Mouse (Mus musculus) neural tube, embryonic 14.5 days (tissue): ENCODE results near the gene Gm20809. TPM values are rescaled to one million over a fixed set of nuclear protein-coding genes. Genes with fewer than 3 reads are reported as not detected.
"Not testable (repeated sequence)": the region's sequence is repeated elsewhere in the genome, so short reads cannot be mapped to it uniquely, and the experiment has no call there.

ENCODE experiments used
- ATAC-seq: fragments of 200-750 bp; cut with Nextera tagmentation; 2 replicates; pipeline ENCODE4 v1.8.0; 2017; ENCODE audit warnings: low read depth, mild to moderate bottlenecking, moderate TSS enrichment, moderate library complexity
- H3K27ac ChIP-seq: fragments of 300-500 bp; sonication (generic); 2 replicates; pipeline ENCODE4 v1.5.1; 2014; ENCODE audit warnings: low read depth, mild to moderate bottlenecking, control low read depth, low read length, moderate library complexity, mixed read lengths
- H3K27me3 ChIP-seq: fragments of 300-500 bp; sonication (generic); 2 replicates; pipeline ENCODE4 v1.6.1; 2014; ENCODE audit warnings: low read length; ENCODE audit not compliant: control insufficient read depth, insufficient read depth
- H3K36me3 ChIP-seq: fragments of 300-500 bp; sonication (generic); 2 replicates; pipeline ENCODE4 v1.6.1; 2014; ENCODE audit warnings: low read length, mixed read lengths; ENCODE audit not compliant: control insufficient read depth, insufficient read depth
- H3K4me1 ChIP-seq: fragments of 300-500 bp; sonication (generic); 2 replicates; pipeline ENCODE4 v1.6.1; 2014; ENCODE audit warnings: low read length; ENCODE audit not compliant: control insufficient read depth, insufficient read depth
- H3K4me2 ChIP-seq: fragments of 300-500 bp; sonication (generic); 2 replicates; pipeline ENCODE4 v1.6.1; 2014; ENCODE audit warnings: mild to moderate bottlenecking, low read depth, low read length, control low read depth
- H3K4me3 ChIP-seq: fragments of 300-500 bp; sonication (generic); 2 replicates; pipeline ENCODE4 v1.5.1; 2014; ENCODE audit warnings: low read depth, low read length, control low read depth, mixed read lengths
- H3K9ac ChIP-seq: fragments of 300-500 bp; sonication (generic); replicated peaks from 2 replicates; pipeline ENCODE4 v1.6.1; 2014; ENCODE audit warnings: low read depth, mild to moderate bottlenecking, control low read depth, low read length, mixed read lengths
- H3K9me3 ChIP-seq: fragments of 300-500 bp; sonication (generic); 2 replicates; pipeline ENCODE4 v1.6.1; 2016; ENCODE audit warnings: low read length; ENCODE audit not compliant: control insufficient read depth
- WGBS: fragments of 180-500 bp; shearing (Covaris S2); extraction: QIAGEN DNeasy Blood & Tissue Kit; methylation state at CpG from one replicate; pipeline ENCODE4 v1.1.7; 2014; 5-methylcytosine and 5-hydroxymethylcytosine counted together
- polyA plus RNA-seq: library from polyadenylated mRNA; unstranded; fragments of >200 nt; fragmentation: Nextera tagmentation; extraction: Ambion mirVana; gene quantifications from 2 replicates; pipeline ENCODE4 v1.2.1, GENCODE M21; 2014

Gm20809 gene
- not detected in 2 replicates for polyA plus RNA-seq

- ATAC-seq = not testable (repeated sequence)
These were observed at the start of gene Gm20809 for GRCm38 (mm10) chrY:24454757-24455156. Gene Gm20809 (plus strand): TSS chrY:24455057.

More at GRCm38 (mm10) chrY:24454757-24455156, at the start of gene Gm20809:
- not testable (repeated sequence) for H3K4me2 ChIP-seq, H3K4me3 ChIP-seq, H3K36me3 ChIP-seq, H3K27me3 ChIP-seq, H3K9me3 ChIP-seq, H3K27ac ChIP-seq, H3K4me1 ChIP-seq, H3K9ac ChIP-seq
- WGBS = no CpG with 5 or more reads among the region's 3 CpGs
